Mouse (Mus musculus) small intestine, adult 2 months (tissue): Measurements from ENCODE around the gene Tas2r135. TPM values are rescaled to one million over a fixed set of nuclear protein-coding genes. Genes with fewer than 3 reads are reported as not detected.
A peak's percentile ranks its signal among the peaks of the same experiment; 100 is the strongest.

Source experiments
- H3K27ac ChIP-seq: fragments of 200-500 bp; 2 replicates; pipeline ENCODE4 v1.5.1; 2012; ENCODE audit warnings: low read depth, low read length, control low read depth, inconsistent platforms; ENCODE audit not compliant: insufficient read depth
- H3K27me3 ChIP-seq: fragments of 200-500 bp; 2 replicates; pipeline ENCODE4 v1.6.1; 2012; ENCODE audit warnings: mild to moderate bottlenecking, moderate library complexity, low read length, inconsistent platforms; ENCODE audit not compliant: control insufficient read depth, insufficient read depth
- H3K36me3 ChIP-seq: fragments of 200-500 bp; 2 replicates; pipeline ENCODE4 v1.6.1; 2012; ENCODE audit warnings: mild to moderate bottlenecking, low read length, control low read depth, inconsistent platforms; ENCODE audit not compliant: control insufficient read depth, insufficient read depth
- H3K4me1 ChIP-seq: fragments of 200-500 bp; 2 replicates; pipeline ENCODE4 v1.6.1; 2012; ENCODE audit warnings: low read length, inconsistent platforms, mixed read lengths; ENCODE audit not compliant: control insufficient read depth, insufficient read depth, insufficient read length
- H3K4me3 ChIP-seq: fragments of 200-500 bp; 2 replicates; pipeline ENCODE4 v1.5.1; 2012; ENCODE audit warnings: low read depth, mild to moderate bottlenecking, control low read depth, inconsistent platforms, low read length, moderate library complexity
- CTCF ChIP-seq: fragments of 200-500 bp; IDR thresholded peaks from 2 replicates; pipeline ENCODE4 v1.5.1; 2012; ENCODE audit warnings: low read depth, mild to moderate bottlenecking, control low read depth, inconsistent platforms, low read length, moderate library complexity, mixed read lengths; ENCODE audit not compliant: insufficient replicate concordance, insufficient read length; ENCODE audit errors: extremely low read depth
- POLR2A ChIP-seq: fragments of 200-500 bp; IDR thresholded peaks from 2 replicates; pipeline ENCODE4 v1.6.1; 2012; ENCODE audit warnings: low read depth, mild to moderate bottlenecking, control low read depth, inconsistent platforms, low read length, moderate library complexity
- WGBS: fragments of 180-500 bp; shearing (Covaris S2); methylation state at CpG from one replicate; pipeline ENCODE4 v1.1.7; 2018; 5-methylcytosine and 5-hydroxymethylcytosine counted together
- polyA plus RNA-seq: library from polyadenylated mRNA; depleted of rRNA; stranded (reverse); fragments of >200 nt; gene quantifications from 2 replicates; pipeline ENCODE4 v1.2.3, GENCODE M21; 2012

The Tas2r135 gene
- polyA plus RNA-seq, 1 experiment: not detected

DNA sequence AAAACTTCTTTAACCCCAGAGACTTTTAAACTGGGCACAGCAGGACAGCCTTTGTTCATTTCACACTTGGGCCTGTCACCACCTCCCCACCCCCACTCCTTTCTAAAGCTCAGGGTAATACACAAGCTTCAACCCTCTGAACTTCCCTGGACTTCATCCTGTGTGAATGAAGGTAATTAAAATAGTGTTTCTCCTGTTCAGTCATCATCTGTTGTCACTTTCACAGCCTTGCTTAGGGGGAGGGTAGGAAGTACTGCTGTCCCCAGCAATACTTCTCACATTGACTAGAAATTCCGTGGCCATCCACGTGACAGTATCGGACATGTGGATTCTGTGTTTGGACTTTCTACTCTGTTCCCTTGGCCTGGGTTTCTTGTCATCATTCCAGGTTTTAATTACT lies 35.4 kb upstream of the Tas2r135 start:
- Histone ChIP-seq H3K4me1 (peaks cover 16% of the 10 kb centered on the region), H3K27ac (peak overlapping the region; percentile 65), H3K36me3 (peaks cover 19% of the 10 kb centered on the region), H3K27me3 (no peaks in the 10 kb centered on the region), H3K4me3 (no peak overlapping the region)
- WGBS: 15% methylated on average over 3 of the region's 3 CpGs
- TF ChIP-seq POLR2A: no peak
- no peak for TF ChIP-seq CTCF

GRCm38 (mm10) chr6:42370630-42371363 lies 34.4 kb upstream of the Tas2r135 start:
- Histone ChIP-seq H3K36me3 (peaks cover 12% of the 10 kb centered on the region), H3K4me3 (peak overlapping the region; percentile 32), H3K4me1 (peaks cover 16% of the 10 kb centered on the region), H3K27ac (peak overlapping the region; percentile 96), H3K27me3 (no peaks in the 10 kb centered on the region)
- WGBS: 49% methylated on average over 4 of the region's 4 CpGs
- TF ChIP-seq CTCF (no peak), POLR2A (no peak; the same call in 1 of the 2 replicates)

GRCm38 (mm10) chr6:42372001-42372400 lies 33.2 kb upstream of the Tas2r135 start:
- H3K36me3 ChIP-seq: peaks cover 8% of the 10 kb centered on the region
- peaks cover 16% of the 10 kb centered on the region for H3K4me1 ChIP-seq
- peak overlapping the region; percentile 96 for H3K27ac ChIP-seq
- 52% methylated on average over 3 of the region's 3 CpGs for WGBS
- TF ChIP-seq CTCF (no peak), POLR2A (no peak)
- H3K27me3 ChIP-seq: no peaks in the 10 kb centered on the region
- peak overlapping the region; percentile 96 for H3K4me3 ChIP-seq

GRCm38 (mm10) chr6:42372421-42372815 lies 32.8 kb upstream of the Tas2r135 start:
- Histone ChIP-seq H3K4me3 (peak overlapping the region; percentile 96), H3K27me3 (no peaks in the 10 kb centered on the region), H3K4me1 (peaks cover 16% of the 10 kb centered on the region), H3K36me3 (peaks cover 4% of the 10 kb centered on the region), H3K27ac (peak overlapping the region; percentile 96)
- 55% methylated on average over 9 of the region's 9 CpGs for WGBS
- TF ChIP-seq CTCF: no peak
- no peak for TF ChIP-seq POLR2A

DNA sequence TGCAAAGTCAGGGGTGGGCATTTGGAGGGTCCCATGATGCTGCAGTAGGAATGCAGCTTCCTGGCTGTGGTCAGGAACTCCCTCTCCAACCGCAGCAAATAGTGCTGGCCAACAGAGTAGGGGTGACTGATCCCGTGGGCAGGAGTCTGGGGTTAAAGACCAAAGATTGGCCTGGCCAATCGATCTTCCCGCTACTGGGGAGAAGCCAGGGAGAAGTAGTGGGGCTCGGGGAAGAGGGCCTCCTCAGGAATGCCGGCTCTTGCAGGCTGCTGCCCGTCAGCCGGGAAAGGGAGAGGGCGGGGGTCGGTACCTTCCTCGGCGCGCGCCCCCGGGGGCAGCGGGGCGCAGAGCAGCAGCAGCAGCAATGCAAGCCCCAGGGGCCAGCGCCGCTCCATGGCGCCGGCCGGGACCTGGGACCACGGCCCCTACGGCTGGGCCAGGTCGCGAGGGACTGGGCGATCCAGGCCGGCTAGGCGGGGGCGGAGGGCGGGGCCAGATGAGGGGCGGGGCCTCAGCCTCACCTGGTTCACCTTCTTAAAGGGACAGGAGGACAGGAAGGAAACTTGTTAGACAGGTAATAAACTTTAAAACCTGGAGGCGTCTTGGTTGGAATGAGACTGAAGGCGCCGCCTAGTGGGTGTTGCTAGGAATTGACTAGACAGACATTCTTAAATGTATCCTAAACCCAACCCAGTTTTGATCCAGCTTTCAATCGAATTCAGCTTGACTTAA lies 32.3 kb upstream of the Tas2r135 start, which contains the start of gene Epha1:
Gene Epha1, minus strand, starts transcription at position 453 of the 732 bp plus-strand sequence.
- peak within 1 kb of the TSS; percentile 96 for H3K27ac ChIP-seq
- H3K36me3 ChIP-seq: no peaks in the 10 kb centered on the region
- TF ChIP-seq POLR2A: peak; percentile 89
- peak; percentile 26; the same call in 1 of the 2 replicates for TF ChIP-seq CTCF
- H3K4me1 ChIP-seq: peaks cover 12% of the 10 kb centered on the region
- WGBS: 1% methylated on average over 36 of the region's 36 CpGs
- no peaks in the 10 kb centered on the region for H3K27me3 ChIP-seq
- peak within 1 kb of the TSS; percentile 96 for H3K4me3 ChIP-seq

DNA sequence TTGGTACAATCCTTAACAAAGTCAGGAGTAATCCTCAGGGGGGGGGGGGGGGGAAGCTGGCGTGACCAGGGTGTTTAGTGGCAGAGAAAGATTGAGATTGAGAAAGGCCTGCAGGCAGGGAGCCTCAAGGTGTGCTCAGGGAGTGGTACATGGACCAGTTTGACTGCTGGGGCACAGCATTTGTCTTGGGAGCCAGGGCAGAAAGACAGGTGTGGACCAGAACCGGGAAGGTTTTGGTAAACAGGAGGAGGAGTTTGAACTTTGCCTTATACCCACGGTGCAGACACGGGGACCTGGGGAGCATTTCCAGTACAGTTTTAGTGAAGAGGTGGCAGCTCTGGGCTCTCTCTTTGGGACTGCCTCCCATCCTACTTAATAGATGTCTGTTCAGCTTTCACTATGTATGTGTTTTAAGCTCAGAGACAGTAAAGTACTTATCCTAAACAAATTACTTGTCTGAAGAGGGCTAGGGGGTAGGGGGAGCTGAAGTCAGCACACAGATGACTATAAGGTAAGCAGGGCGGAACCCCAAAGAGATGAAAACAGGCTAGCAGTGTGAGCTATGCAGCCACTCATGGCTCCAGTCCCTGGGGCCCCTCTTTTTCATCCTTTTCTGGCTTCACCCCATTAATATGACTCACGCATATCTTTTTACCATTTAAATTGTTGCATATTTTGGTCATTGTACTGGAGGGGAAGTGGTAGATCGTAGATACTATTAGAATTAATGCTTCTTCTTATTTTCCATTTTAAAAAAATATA lies 31.4 kb upstream of the Tas2r135 start:
- no peak overlapping the region for H3K27ac ChIP-seq
- WGBS: 39% methylated on average over 7 of the region's 7 CpGs
- H3K4me1 ChIP-seq: peaks cover 12% of the 10 kb centered on the region
- H3K4me3 ChIP-seq: no peak overlapping the region
- TF ChIP-seq POLR2A: no peak
- TF ChIP-seq CTCF: no peak
- no peaks in the 10 kb centered on the region for H3K27me3 ChIP-seq
- H3K36me3 ChIP-seq: no peaks in the 10 kb centered on the region

DNA sequence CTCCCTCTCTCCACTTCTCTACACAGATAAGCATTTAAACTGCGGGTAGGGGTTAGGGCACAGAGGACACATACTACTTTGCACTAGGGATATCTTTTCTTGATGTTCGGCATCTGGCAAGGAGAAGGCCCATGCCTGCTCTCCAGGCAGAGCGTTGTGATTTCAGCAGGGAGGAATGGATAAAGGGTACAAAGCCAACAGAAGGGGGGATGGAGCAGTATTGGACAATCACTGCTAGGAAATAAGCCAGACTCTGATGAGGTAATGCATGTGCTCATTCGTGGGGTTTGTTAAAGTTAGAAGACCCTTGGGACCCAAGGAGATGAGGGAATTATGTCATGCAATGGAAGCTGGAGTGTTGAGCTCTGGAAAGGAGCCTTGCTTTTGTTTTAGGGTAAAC lies 30.5 kb upstream of the Tas2r135 start:
- 85% methylated on average over 4 of the region's 4 CpGs for WGBS
- H3K4me1 ChIP-seq: peaks cover 12% of the 10 kb centered on the region
- H3K4me3 ChIP-seq: no peak overlapping the region
- no peaks in the 10 kb centered on the region for H3K27me3 ChIP-seq
- H3K27ac ChIP-seq: no peak overlapping the region
- no peaks in the 10 kb centered on the region for H3K36me3 ChIP-seq
- no peak for TF ChIP-seq POLR2A
- TF ChIP-seq CTCF: no peak
